ENCODE assay signal across 31 mouse cellular contexts in the genomic region with DNA sequence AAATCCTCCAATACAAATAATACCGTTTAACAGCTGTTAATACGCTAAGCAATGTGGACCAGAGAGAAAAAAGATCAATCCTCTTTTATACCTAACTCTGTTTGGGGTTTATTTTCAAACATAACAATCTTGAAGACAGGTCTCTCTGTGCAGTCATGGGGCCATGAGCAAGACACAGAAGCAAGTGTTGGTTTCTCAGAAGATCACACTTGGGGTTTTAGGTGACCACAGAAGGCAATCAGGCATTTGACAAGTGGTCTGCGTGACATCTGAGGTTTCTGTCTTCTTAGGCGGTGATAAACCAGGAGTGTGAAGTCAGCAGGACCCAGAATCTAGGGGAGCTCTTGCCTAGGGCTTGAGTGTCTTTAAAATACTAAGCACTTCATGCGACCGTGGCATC. TPM values are rescaled to one million over a fixed set of nuclear protein-coding genes. Genes with fewer than 3 reads are reported as not detected.
DNase-seq lines count a peak whose midpoint lies in the region; ATAC-seq and TF ChIP-seq lines count a peak whose summit lies in the region.
"Had no signal": no experiment of that assay in that cellular context is flagged by ENCODE, and none has a peak within 500 bp of the region (broad histone marks: within the 10 kb centered on the region; RNA-seq: fewer than 3 reads in every experiment).

No protein-coding gene starts in this region.

- H3K27ac ChIP-seq in kidney, embryonic 14.5 days (ENCODE audit: low read depth, low read length), result no peak overlapping the region
- no peak overlapping the region for H3K27ac ChIP-seq in kidney, embryonic 16.5 days (ENCODE audit: low read length)
- no peak overlapping the region for H3K27ac ChIP-seq in CH12.LX (ENCODE audit: insufficient read depth, low read depth)
- H3K27ac ChIP-seq: embryonic facial prominence, embryonic 13.5 days; embryonic facial prominence, embryonic 15.5 days; forebrain, embryonic 10.5 days; forebrain, embryonic 12.5 days had no signal

- H3K27me3 ChIP-seq in kidney, embryonic 14.5 days (ENCODE audit: control insufficient read depth, insufficient read depth, low read length), result no peaks in the 10 kb centered on the region
- H3K27me3 ChIP-seq in kidney, embryonic 16.5 days (ENCODE audit: insufficient read depth, low read length), result no peaks in the 10 kb centered on the region
- H3K27me3 ChIP-seq in CH12.LX (replicated peaks), result no peaks in the 10 kb centered on the region
- H3K27me3 ChIP-seq: embryonic facial prominence, embryonic 13.5 days; embryonic facial prominence, embryonic 15.5 days; forebrain, embryonic 12.5 days had no signal

- no peak for TF ChIP-seq POLR2A in CH12.LX (IDR thresholded peaks at IDR 0.05; ENCODE audit: low read depth, low read length)

- peak; percentile 68; the same call in 1 of the 2 replicates for ATAC-seq in kidney, embryonic 14.5 days (ENCODE audit: low FRiP score, low TSS enrichment)
- peak; percentile 9; the same call in 1 of the 2 replicates for ATAC-seq in kidney, embryonic 16.5 days (ENCODE audit: low FRiP score, low TSS enrichment)
- ATAC-seq: CD4-positive, CD25-positive, alpha-beta regulatory T cell, adult 4 months; forebrain, embryonic 14.5 days; forebrain, embryonic 16.5 days had no signal

- H3K9ac ChIP-seq in kidney, embryonic 14.5 days (ENCODE audit: low read depth, low read length), result no peak overlapping the region
- H3K9ac ChIP-seq in kidney, embryonic 16.5 days (replicated peaks; ENCODE audit: low read length), result no peak overlapping the region
- no peak overlapping the region for H3K9ac ChIP-seq in CH12.LX (ENCODE audit: insufficient read depth, low read depth)
- H3K9ac ChIP-seq: embryonic facial prominence, embryonic 13.5 days; embryonic facial prominence, embryonic 15.5 days; forebrain, embryonic 12.5 days had no signal

- in situ Hi-C loops in CH12.LX (cut with MboI; ENCODE audit: low pct_ligation_motif_present, low pct_unique_long_range_greater_than_20kb, low sequenced_read_pairs), result no loop called here

- no peaks in the 10 kb centered on the region for H3K9me3 ChIP-seq in kidney, embryonic 14.5 days (ENCODE audit: control insufficient read depth, low read length)
- H3K9me3 ChIP-seq in kidney, embryonic 16.5 days (ENCODE audit: low read length), result no peaks in the 10 kb centered on the region
- H3K9me3 ChIP-seq in CH12.LX (replicated peaks; ENCODE audit: low read length), result no peaks in the 10 kb centered on the region
- H3K9me3 ChIP-seq: embryonic facial prominence, embryonic 13.5 days; embryonic facial prominence, embryonic 15.5 days; forebrain, embryonic 10.5 days; forebrain, embryonic 12.5 days had no signal

- no peaks in the 10 kb centered on the region for H3K79me2 ChIP-seq in CH12.LX (replicated peaks; ENCODE audit: control insufficient read depth, extremely low read depth, insufficient read depth, poor library complexity, severe bottlenecking)

- no peaks in the 10 kb centered on the region for H3K4me1 ChIP-seq in kidney, embryonic 14.5 days (ENCODE audit: control insufficient read depth, insufficient read depth, low read length)
- no peaks in the 10 kb centered on the region for H3K4me1 ChIP-seq in kidney, embryonic 16.5 days (ENCODE audit: insufficient read depth, low read length)
- peaks cover 0 to 7% of the 10 kb centered on the region in 2 experiments; a peak in 1 of 4 replicates for H3K4me1 ChIP-seq in CH12.LX (ENCODE audit: control insufficient read depth in 1 of 2, insufficient read depth in 2 of 2)
- H3K4me1 ChIP-seq: embryonic facial prominence, embryonic 13.5 days; embryonic facial prominence, embryonic 15.5 days; forebrain, embryonic 12.5 days had no signal

- no peaks in the 10 kb centered on the region for H3K36me3 ChIP-seq in kidney, embryonic 14.5 days (ENCODE audit: control insufficient read depth, insufficient read depth, low read length)
- no peaks in the 10 kb centered on the region for H3K36me3 ChIP-seq in kidney, embryonic 16.5 days (ENCODE audit: insufficient read depth, low read length)
- H3K36me3 ChIP-seq in CH12.LX (replicated peaks in 1 of 2; ENCODE audit: control insufficient read depth in 1 of 2, insufficient read depth in 1 of 2, low read length in 1 of 2), result no peaks in the 10 kb centered on the region
- H3K36me3 ChIP-seq: embryonic facial prominence, embryonic 13.5 days; embryonic facial prominence, embryonic 15.5 days; forebrain, embryonic 10.5 days; forebrain, embryonic 12.5 days had no signal

- TF ChIP-seq EP300 in CH12.LX (IDR thresholded peaks at IDR 0.05; ENCODE audit: low read length), result no peak

- TF ChIP-seq CTCF in CH12.LX (conservative IDR thresholded peaks at IDR 0.05 in 1 of 2, IDR thresholded peaks at IDR 0.05 in 1 of 2; ENCODE audit: low read depth in 2 of 2, low read length in 2 of 2), result no peak

- dilution Hi-C loops in CH12.LX (cut with MboI; ENCODE audit: extremely low pct_ligation_motif_present, extremely low pct_unique_long_range_greater_than_20kb, low sequenced_read_pairs), result no loop called here

- WGBS in kidney, embryonic 14.5 days, result 49% methylated on average over 6 of the region's 6 CpGs
- 45% methylated on average over 6 of the region's 6 CpGs for WGBS in kidney, embryonic 16.5 days

- H3K4me3 ChIP-seq in kidney, embryonic 14.5 days (ENCODE audit: low read length), result no peak overlapping the region
- H3K4me3 ChIP-seq in kidney, embryonic 16.5 days (ENCODE audit: low read length), result no peak overlapping the region
- H3K4me3 ChIP-seq in CH12.LX (replicated peaks in 1 of 3; ENCODE audit: low read depth in 2 of 3, low read length in 2 of 3, poor library complexity in 1 of 3), result no peak overlapping the region
- H3K4me3 ChIP-seq: embryonic facial prominence, embryonic 13.5 days; embryonic facial prominence, embryonic 15.5 days; erythroblast, embryonic 14.5 days; forebrain, embryonic 10.5 days; forebrain, embryonic 12.5 days had no signal

- TF ChIP-seq RAD21 in CH12.LX (IDR thresholded peaks at IDR 0.05; ENCODE audit: low read depth, low read length), result no peak

- no peak for DNase-seq in kidney, adult 9 months
- no peak for DNase-seq in kidney, adult 8-10 months
- DNase-seq in CH12.LX (ENCODE audit: extremely low read depth), result peak; percentile 16
- DNase-seq in spleen, adult 12 weeks (ENCODE audit: low spot score), result no peak
- DNase-seq: adrenal gland, adult 2 months; adrenal gland, postnatal 10 days; adrenal gland, postnatal 25 days; B cell, adult 2 months; cerebellum, adult 11 months; cerebellum, adult 18-20 months; cerebellum, adult 8-10 months; cerebellum, adult 9-11 months; cerebellum, postnatal 14 days; cerebellum, postnatal 36 days; embryo, embryonic 11 days had no signal

- no peak overlapping the region for H3K4me2 ChIP-seq in kidney, embryonic 14.5 days (replicated peaks; ENCODE audit: low read depth, low read length)
- H3K4me2 ChIP-seq in kidney, embryonic 16.5 days (replicated peaks; ENCODE audit: low read depth, low read length), result no peak overlapping the region
- H3K4me2 ChIP-seq in CH12.LX (ENCODE audit: insufficient read depth, low read depth, poor library complexity, severe bottlenecking), result no peak overlapping the region
- H3K4me2 ChIP-seq: embryonic facial prominence, embryonic 13.5 days; embryonic facial prominence, embryonic 15.5 days; forebrain, embryonic 12.5 days had no signal

TF ChIP-seq in CH12.LX, 34 proteins besides CTCF, POLR2A, EP300 and RAD21:
- TF ChIP-seq POLR2AphosphoS2 (IDR thresholded peaks at IDR 0.05; ENCODE audit: low read depth, low read length), result no peak
- TF ChIP-seq ETS1 (conservative IDR thresholded peaks at IDR 0.05; ENCODE audit: low read depth, low read length), result no peak
- TF ChIP-seq BHLHE40 (IDR thresholded peaks at IDR 0.05; ENCODE audit: low read depth, low read length), result peak; percentile 33; the same call in 1 of the 2 replicates

RNA-seq across cellular contexts. Expression of gene Il17f, which starts 23.9 kb away (rescaled TPM):
- polyA plus RNA-seq in kidney, embryonic 14.5 days (2014; fragmentation: Nextera tagmentation; extraction: Ambion mirVana), result not detected in 2 replicates
- polyA plus RNA-seq in kidney, embryonic 16.5 days (2015; fragmentation: Nextera tagmentation; extraction: Ambion mirVana), result not detected in 2 replicates
- total RNA-seq in CH12.LX (2012; rRNA removed) (0.25 TPM in 1 of 2 replicates, not detected in the other), CH12.LX (2014; rRNA removed) (0.74 and 1.3 TPM in 2 replicates)
- polyA plus RNA-seq in CH12.LX (2012; ENCODE audit: insufficient read length, low read depth), result 0.44 and 0.63 TPM in 2 replicates
- total RNA-seq: adrenal gland, adult 2 months; adrenal gland, postnatal 10 days; adrenal gland, postnatal 25 days; MEL had no signal
- polyA plus RNA-seq: adrenal gland, adult 2 months; embryonic facial prominence, embryonic 11.5 days; embryonic facial prominence, embryonic 13.5 days; embryonic facial prominence, embryonic 15.5 days; erythroblast, embryonic 14.5 days; forebrain, embryonic 14.5 days; forebrain, embryonic 16.5 days had no signal

RNA-seq across cellular contexts. Expression of gene Il17a, which starts 35.8 kb away (rescaled TPM):
- polyA plus RNA-seq in kidney, embryonic 14.5 days (2014; fragmentation: Nextera tagmentation; extraction: Ambion mirVana), result not detected in 2 replicates
- polyA plus RNA-seq in kidney, embryonic 16.5 days (2015; fragmentation: Nextera tagmentation; extraction: Ambion mirVana), result not detected in 2 replicates
- total RNA-seq in CH12.LX (2012; rRNA removed) (0.13 TPM in 1 of 2 replicates, not detected in the other), CH12.LX (2014; rRNA removed) (0.39 TPM in 1 of 2 replicates, not detected in the other)
- not detected in 2 replicates for polyA plus RNA-seq in CH12.LX (2012; ENCODE audit: insufficient read length, low read depth)
- total RNA-seq: adrenal gland, adult 2 months; adrenal gland, postnatal 10 days; adrenal gland, postnatal 25 days; adrenal gland, postnatal 4 days; common myeloid progenitor, adult 5-6 weeks; ES-E14; MEL had no signal
- polyA plus RNA-seq: adrenal gland, adult 2 months; brain, embryonic 14.5 days; CD4-positive, CD25-positive, alpha-beta regulatory T cell, adult 4 months; embryonic facial prominence, embryonic 11.5 days; embryonic facial prominence, embryonic 13.5 days; embryonic facial prominence, embryonic 15.5 days; erythroblast, embryonic 14.5 days; forebrain, embryonic 10.5 days; forebrain, embryonic 12.5 days; forebrain, embryonic 14.5 days; forebrain, embryonic 16.5 days had no signal

RNA-seq across cellular contexts. Expression of gene Mcm3, which starts 53.6 kb away (rescaled TPM):
- 180 and 185 TPM in 2 replicates for polyA plus RNA-seq in kidney, embryonic 14.5 days (2014; fragmentation: Nextera tagmentation; extraction: Ambion mirVana)
- polyA plus RNA-seq in kidney, embryonic 16.5 days (2015; fragmentation: Nextera tagmentation; extraction: Ambion mirVana), result 179 and 182 TPM in 2 replicates
- total RNA-seq in CH12.LX (2012; rRNA removed), result 186 and 235 TPM in 2 replicates
- 330 and 335 TPM in 2 replicates for total RNA-seq in CH12.LX (2014; rRNA removed)
- polyA plus RNA-seq in CH12.LX (2012; ENCODE audit: insufficient read length, low read depth), result 317 and 372 TPM in 2 replicates
